Mouse (Mus musculus): ENCODE measurements around the gene Osm.

The Osm gene

GRCm38 (mm10) chr11:4237389-4237912 lies 1.2 kb downstream of the Osm start:
- in situ Hi-C loops (cut with MboI; ENCODE audit: low sequenced_read_pairs) = no loop called here

- in situ Hi-C loops (cut with MboI; ENCODE audit: low sequenced_read_pairs) = no loop called here
These were observed 1.9 kb downstream of the Osm start for GRCm38 (mm10) chr11:4238167-4238566.

DNA sequence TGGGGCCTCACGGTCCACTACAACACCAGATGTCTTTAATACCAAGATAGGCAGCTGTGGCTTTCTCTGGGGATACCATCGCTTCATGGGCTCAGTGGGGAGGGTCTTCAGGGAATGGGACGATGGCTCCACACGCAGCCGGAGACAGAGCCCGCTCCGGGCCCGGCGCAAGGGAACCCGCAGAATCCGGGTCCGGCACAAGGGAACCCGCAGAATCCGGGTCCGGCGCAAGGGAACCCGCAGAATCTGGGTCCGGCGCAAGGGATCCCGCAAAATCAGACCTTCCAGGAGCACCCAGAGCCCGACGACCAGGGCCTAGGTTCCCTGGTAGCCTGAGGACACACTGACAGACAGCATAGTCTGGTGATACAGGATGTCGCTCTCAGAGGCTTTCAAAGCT lies 3.5 kb downstream of the Osm start:
- in situ Hi-C loops (cut with MboI; ENCODE audit: low sequenced_read_pairs) = no loop called here

- in situ Hi-C loops (cut with MboI; ENCODE audit: low sequenced_read_pairs) = no loop called here
These were observed 3.9 kb downstream of the Osm start for GRCm38 (mm10) chr11:4240151-4240550.

DNA sequence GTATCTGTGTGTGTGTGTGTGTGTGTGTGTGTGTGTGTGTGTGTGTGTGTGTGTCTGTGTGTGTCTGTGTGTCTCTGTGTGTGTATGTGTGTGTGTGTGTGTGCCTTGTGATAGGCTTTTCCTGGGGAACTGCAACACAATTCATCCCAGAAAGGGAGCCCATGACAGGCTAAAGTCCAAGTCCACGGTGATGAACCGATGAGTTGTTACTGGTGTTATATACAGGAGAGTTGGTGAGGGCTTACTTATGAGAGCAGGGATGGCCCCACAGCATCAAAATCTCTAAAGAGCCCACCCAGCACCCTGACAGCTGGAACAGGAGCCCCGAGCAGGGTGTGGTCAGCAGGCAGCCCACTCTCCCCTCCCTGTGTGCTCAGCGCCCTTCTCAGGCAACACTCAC lies 5.0 kb downstream of the Osm start:
- in situ Hi-C loops (cut with MboI; ENCODE audit: low sequenced_read_pairs) = no loop called here

GRCm38 (mm10) chr11:4246126-4246525 lies 9.9 kb downstream of the Osm start:
- in situ Hi-C loops (cut with MboI; ENCODE audit: low sequenced_read_pairs) = no loop called here

- in situ Hi-C loops (cut with MboI; ENCODE audit: low sequenced_read_pairs) = no loop called here
These were observed 10.4 kb downstream of the Osm start for GRCm38 (mm10) chr11:4246623-4247022.

DNA sequence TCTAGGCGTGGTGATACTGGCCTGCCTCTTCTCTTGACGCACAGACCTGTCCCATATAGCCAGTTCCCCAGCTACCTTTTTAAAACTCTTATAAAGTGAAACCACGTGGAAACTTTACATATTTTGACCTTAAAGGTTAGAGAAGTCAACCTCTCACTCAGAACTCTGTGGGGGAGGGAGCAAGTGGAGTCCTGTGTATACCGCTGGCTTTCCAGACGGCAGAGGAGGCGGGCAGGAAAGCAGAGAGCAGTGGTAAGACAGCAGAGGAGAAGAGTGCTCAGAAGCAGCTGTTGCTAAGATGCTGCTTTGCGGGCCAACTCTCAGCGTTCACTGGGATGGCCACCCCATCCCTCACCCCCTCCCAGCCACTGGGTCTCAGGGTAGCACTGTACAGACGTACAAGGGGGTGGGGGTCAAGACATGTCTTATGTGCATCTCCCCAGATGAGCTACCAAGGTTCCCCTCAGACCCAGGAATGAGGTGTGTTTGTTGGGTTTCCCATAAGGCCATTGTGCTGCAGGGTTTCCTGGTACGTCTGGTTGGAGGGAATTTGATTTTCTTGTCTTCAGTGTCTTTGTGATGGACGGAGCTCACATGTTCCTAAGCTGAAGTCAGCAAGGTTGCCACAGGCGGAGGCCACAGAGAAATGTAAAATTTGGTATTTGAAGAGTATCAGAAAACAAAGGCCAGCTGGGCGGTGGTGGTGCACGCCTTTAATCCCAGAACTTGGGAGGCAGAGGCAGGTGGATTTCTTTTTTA lies 11.2 kb downstream of the Osm start:
- in situ Hi-C loops (cut with MboI; ENCODE audit: low sequenced_read_pairs) = no loop called here

DNA sequence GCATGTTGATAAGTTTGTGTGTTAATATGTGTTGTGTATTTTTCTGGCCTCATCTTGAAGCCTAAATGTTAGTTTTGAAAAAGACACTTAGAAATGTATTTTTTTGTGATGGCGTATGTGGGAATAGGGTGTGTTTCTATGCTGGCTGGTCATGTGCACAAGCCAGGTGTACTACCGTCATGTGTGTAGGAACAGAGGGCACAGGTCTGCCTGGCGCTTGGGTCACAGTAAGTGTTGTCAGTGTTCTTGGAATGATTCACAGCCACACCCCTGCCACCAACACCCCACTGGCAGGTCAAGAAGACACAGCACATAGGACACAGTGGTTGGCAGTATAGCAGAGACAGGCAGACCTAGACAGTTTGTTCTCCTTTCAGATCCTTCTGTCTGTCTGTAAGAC lies 12.9 kb downstream of the Osm start:
- in situ Hi-C loops (cut with MboI; ENCODE audit: low sequenced_read_pairs) = no loop called here

DNA sequence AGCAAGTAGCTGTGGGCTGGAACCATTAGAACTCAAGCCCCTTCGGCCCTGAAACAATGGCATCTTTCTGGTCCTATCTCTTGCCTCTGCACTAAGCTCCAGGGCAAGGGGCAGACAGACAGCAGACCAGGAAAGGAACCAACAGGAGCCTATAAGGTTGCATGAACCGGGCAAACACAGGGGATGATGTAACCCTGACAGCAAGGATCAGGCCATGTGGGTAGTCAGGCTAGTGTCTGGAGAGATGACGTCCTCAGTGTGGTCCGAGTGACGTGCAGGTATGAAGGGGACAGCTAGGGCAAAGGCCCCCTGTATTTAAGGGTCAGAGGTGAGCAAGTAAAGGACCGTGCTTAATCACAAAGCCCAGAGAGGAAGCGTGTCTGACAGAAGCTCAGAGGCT lies 14.1 kb downstream of the Osm start:
- in situ Hi-C loops (cut with MboI; ENCODE audit: low sequenced_read_pairs) = loop anchor here (10.0 kb wide), 1 partner anchor 165 kb away; no protein-coding TSS in a partner anchor

- in situ Hi-C loops (cut with MboI; ENCODE audit: low sequenced_read_pairs) = loop anchor here (10.0 kb wide), 1 partner anchor 163 kb away; no protein-coding TSS in a partner anchor
These were observed 15.2 kb downstream of the Osm start for GRCm38 (mm10) chr11:4251376-4251775.

GRCm38 (mm10) chr11:4252886-4253285 lies 16.7 kb downstream of the Osm start:
- in situ Hi-C loops (cut with MboI; ENCODE audit: low sequenced_read_pairs) = loop anchor here (10.0 kb wide), 1 partner anchor 162 kb away; no protein-coding TSS in a partner anchor

DNA sequence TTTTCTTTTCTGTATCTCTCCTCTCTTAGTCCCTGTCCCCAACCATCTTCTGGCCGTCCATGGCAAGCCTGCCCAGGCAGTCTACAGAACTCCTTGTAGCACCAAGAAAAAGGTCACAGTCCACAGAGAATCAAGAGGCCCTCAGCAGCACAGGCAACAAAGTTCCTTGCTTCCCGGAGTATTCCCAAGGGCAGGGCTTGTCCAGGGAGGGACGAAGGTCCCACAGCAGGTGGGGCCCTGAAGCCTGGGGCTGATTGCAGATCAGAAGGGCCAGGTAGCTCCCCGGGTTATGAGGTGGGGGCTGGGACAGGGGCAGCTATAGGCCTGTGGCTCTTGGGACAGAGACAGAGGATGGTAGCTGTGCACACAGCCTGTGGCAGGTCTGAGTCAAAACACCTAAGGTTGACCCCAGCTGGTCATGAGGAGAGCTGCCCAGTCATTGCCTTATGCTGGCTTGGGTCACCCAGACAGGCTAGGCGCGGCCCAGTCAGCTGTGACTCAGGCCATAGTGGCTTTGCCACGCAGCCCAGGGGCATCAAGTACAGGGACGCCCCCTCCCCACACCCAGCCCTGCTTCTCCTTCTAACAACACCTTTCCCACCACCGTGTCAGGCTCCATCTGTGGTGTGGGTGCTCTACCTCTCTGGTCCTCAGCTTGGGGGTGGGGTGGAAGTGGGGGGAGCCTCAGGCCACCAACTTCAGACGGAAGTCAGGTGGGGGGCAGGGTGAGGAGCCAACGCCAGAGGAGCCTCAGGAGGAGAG lies 20.8 kb downstream of the Osm start, which contains the start of gene Lif:
Gene Lif, plus strand, starts transcription at position 712 of the 762 bp plus-strand sequence.
- in situ Hi-C loops (cut with MboI; ENCODE audit: low sequenced_read_pairs) = loop anchor here (5.0 to 10.0 kb wide), 2 partner anchors 35 to 158 kb away; no protein-coding TSS in a partner anchor

GRCm38 (mm10) chr11:4257756-4258155 lies 21.5 kb downstream of the Osm start:
- in situ Hi-C loops (cut with MboI; ENCODE audit: low sequenced_read_pairs) = loop anchor here (5.0 to 10.0 kb wide), 2 partner anchors 35 to 157 kb away; no protein-coding TSS in a partner anchor

DNA sequence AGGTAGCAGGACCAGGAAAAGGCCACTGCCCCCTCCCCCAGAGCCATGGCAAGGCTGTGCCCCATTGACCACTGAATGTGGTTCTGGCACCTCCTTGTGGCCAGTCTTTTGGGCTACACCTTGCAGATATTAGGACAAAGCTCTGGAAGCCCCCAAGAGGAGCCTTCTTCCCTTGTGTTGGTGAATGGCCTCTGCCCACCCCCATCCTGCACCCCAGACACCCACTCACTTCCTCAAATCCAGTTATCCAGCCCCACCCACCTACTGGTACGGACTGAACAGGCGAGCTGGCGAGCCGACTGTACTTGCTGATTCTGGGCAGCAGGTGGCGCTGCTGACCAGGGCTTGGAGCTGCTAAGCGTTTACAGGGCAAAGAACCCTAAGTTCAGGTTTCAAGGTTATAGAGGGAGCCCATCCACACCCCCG lies 22.4 kb downstream of the Osm start:
- in situ Hi-C loops (cut with MboI; ENCODE audit: low sequenced_read_pairs) = loop anchor here (5.0 to 10.0 kb wide), 2 partner anchors 36 to 156 kb away; no protein-coding TSS in a partner anchor

GRCm38 (mm10) chr11:4260463-4261187 lies 24.4 kb downstream of the Osm start:
- in situ Hi-C loops (cut with MboI; ENCODE audit: low sequenced_read_pairs) = no loop called here

- in situ Hi-C loops (cut with MboI; ENCODE audit: low sequenced_read_pairs) = no loop called here
These were observed 24.9 kb downstream of the Osm start for GRCm38 (mm10) chr11:4261188-4261494.

DNA sequence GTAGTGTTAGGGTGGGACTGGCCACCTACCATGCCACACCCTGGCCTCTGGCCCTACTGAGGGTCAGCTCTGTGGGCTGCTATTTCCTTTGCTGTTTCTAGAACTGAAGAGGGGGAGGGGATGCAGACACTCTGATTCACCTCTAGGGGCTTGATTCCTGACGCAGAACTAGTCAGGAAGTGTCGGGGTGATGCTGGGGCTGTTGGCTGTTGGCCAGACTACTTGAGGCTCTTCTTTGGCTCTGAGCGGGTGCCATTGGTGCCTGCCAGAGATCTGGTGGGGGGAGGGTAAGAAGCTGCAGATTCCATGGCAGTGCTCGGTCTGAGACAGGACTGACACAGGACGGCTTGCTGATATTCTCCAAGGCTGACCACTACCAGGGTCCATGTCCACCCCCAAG lies 25.7 kb downstream of the Osm start:
- in situ Hi-C loops (cut with MboI; ENCODE audit: low sequenced_read_pairs) = no loop called here

DNA sequence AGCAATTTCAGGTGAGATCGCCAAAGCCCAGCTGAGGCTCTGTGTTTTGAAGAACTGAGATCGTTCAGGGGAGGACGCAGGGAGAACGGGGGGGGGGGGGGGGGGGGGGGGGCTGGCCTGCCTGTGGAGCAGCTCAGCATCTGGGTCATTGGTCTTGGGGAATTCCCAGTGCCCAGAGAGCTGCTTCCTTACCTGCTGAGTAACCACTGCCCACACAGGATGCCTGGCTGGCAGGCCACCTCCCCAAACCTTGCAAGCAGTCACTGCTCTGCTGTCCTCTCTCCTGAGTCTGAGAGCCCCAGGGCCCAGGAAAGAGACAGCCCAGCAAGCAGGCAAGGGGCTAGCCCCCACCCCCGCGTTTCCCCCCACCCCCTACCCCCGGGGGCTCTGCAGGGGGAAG lies 26.6 kb downstream of the Osm start:
- in situ Hi-C loops (cut with MboI; ENCODE audit: low sequenced_read_pairs) = no loop called here

GRCm38 (mm10) chr11:4263296-4263695 lies 27.1 kb downstream of the Osm start:
- in situ Hi-C loops (cut with MboI; ENCODE audit: low sequenced_read_pairs) = no loop called here

DNA sequence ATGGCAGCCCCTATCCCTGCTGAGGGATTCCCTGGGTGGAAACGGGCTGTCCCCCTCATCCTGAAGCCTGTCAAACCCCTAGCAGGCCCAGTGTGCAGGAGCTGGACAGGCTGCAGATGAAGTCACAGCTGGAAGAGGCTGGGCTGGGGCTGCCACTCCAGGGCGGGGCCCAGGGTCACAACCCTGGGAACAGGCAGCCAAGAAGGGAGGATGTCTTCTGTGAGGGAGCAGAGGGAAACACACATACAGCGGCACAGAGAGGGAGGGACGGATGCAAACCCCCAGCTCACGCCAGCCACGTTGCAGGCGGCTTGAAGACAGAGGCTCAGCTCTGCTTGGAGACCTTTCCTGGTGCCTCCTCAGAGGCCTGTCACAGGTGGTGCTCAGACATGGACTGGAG lies 27.8 kb downstream of the Osm start:
- in situ Hi-C loops (cut with MboI; ENCODE audit: low sequenced_read_pairs) = no loop called here

All from CH12F3 (cell line).